Mouse (Mus musculus): ENCODE results near the gene Avl9.
A peak's percentile ranks its signal among the peaks of the same experiment; 100 is the strongest.

Gene Avl9

GRCm38 (mm10) chr6:56714574-56715269 is at the start of gene Avl9:
Gene Avl9, plus strand, starts transcription at chr6:56714899.
- DNase-seq: peak; percentile 100

DNA sequence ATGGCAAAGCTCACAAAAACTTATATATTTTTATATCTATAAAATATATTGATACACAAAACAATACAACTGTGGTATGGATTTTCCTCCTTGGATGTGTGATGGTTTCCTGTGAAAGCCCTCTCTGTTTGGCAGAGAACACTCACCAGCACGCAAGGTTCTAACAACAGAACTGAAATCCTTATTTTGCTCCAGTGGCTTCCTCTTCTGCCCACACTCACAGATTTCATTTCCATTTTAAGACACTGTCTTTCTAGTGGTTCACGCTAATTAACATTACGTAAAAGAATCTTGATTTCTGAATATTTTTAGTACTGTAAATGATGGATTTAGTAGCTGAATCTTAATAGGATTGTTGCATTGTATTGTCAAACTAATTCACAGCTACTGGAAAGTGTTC is 26.5 kb upstream of the Avl9 start:
- DNase-seq: no peak

DNA sequence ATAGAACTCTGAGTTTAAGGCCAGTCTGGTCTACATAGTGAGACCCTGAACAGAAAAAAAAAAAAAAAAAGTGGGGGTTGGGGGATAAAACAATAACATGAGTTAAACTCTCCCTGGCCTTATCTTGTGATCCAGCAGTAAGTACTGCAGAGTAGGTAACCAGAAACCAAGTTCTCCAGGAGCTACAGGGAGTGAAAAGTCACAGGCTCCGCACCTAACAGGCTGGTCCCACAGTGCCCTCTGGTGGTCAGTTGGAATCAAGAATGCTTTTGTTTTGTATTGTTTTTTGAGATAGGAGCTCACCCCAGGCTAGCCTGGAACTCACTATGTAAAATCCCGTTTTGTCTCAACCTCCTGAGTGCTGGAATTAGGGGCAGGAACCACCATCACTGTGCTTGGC is 23.5 kb upstream of the Avl9 start:
- DNase-seq: no peak

DNA sequence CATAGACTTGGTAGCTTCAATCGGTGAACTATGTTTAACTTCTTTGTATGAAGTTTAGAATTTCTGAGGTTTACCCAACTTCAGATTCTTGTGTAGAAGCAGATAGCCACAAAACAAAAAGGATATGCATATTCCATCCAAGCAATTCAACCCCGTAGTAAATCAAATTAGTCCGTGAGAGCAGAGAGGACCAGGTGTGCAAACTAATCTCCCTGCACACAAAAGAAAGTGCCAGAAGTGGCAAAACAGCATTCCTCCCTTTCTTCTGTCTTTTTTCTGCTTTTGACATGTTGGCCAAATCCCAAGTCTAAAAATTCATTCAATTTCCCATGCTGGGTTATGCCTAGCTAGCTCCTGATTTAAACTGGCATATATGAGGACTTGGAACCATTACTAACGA is 22.3 kb upstream of the Avl9 start:
- no peak for DNase-seq

DNA sequence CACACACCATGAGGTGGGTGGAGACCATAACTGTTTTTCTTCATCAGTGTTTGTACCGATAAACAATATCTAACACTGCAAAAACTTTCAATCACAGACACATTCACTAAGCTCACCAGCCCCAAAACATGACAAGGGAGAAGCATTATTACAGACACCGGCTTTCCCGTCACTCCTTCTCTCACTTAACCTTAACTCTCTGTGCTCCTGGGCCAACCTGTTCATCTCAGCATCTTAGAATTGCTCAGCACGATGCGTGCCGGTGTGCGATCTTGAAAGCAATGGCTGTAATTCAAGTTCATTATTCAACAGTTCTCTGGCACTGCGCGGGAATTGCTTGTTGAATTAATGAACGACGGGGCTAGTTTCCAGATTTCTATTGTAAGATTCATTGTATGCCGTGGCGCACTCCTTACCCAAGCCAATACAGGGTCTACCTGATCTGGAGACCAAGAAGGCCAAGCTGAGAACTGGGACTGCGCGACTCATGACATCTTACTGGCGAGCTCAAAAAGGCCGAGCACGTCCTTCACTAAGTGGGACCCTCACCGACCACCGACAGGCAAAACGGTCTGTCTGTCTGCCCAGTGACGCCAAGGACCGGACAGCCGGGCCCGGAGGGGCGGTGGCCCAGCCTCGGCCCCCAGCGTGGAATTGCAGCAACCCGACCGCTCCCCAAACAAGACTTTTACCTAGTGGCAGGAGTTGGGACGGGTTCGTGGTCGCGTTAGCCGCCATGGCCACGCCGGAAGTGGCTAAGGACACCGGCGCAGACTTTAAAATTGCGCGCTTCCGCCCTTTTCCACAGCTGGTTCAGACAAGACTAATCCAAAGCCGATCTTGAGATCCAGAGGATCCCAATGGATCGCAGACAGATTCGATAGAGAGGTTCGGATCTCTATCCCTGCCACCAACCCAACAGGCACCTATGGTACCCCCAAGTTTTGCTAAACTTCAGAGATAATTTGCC is 10.5 kb upstream of the Avl9 start, which contains the start of gene Lsm5:
Gene Lsm5, minus strand, starts transcription at position 780 of the 970 bp plus-strand sequence.
- peak; percentile 98 for DNase-seq

- no peak for DNase-seq
These were observed 519 bp upstream of the Avl9 start for GRCm38 (mm10) chr6:56714186-56714573.

GRCm38 (mm10) chr6:56715270-56715666 is 569 bp downstream of the Avl9 start:
- no peak for DNase-seq

- DNase-seq: no peak
These were observed 4.4 kb downstream of the Avl9 start for GRCm38 (mm10) chr6:56719071-56719470.

GRCm38 (mm10) chr6:56720877-56721276 is 6.2 kb downstream of the Avl9 start:
- DNase-seq: no peak

DNA sequence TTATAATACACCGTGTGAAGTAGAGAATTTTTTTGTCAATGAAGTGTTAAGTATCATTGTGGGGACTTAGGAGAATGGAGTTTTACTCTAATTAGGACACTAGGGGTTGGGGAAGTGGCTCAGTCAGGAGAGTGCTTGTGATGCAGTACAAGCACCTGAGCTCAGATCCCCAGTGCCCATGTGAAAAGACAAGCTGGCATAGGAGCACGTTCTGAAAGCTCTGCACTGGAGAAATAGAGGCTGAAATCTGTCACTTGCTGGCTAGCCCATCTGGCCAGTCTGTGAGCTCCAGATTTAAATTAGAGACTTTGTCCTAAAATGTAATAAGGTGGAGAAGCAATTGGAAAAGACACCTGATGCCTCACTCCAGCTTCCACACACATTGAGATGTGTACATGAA is 17.8 kb downstream of the Avl9 start:
- no peak for DNase-seq

DNA sequence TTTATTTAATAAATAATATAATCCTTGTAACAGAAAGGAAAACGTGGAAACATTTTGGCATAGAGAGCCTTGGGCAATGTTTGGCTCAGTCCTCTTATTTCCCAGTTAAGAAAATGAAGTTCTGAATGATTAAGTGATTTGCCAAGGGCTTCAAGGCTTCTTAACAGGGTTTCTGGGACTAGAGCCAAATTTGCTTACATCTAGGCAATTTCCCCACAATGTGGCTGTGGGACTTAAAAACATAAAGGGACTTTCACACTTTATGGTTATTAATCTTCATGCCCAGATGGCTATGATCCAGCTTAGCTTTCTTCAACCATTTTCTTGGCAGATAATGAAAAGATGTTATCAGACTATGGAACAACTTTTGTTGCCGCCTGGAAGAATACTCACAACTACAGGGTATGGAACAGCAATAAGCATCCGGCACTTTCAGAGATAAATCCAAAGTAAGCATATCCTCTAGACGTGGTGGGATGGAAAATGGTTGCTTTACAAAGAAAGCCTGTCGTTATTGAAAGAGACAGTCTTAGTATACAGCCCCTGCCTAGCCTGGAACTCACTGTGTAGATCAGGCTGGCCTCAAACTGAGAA is 31.3 kb downstream of the Avl9 start:
- DNase-seq: no peak

DNA sequence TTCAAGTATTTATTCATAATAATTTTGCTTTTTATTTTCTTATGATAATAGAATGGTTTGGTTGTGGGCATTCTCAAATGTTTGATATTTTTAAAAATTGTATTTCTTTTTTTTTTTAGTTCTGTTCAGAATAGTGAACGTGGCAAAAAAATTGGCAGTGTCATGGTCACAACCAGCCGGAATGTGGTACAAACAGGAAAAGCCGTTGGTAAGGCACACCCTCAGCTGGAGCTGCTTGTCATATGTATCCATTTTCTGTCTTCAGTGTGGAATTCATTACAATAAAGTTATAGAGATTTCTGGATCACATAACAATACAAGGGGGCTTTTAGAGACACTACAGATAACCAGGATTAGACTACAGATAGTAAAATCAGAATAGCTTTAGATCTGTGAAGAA is 39.0 kb downstream of the Avl9 start:
- no peak for DNase-seq

GRCm38 (mm10) chr6:56756117-56756516 is 41.4 kb downstream of the Avl9 start:
- no peak for DNase-seq

GRCm38 (mm10) chr6:56759324-56759723 is 44.6 kb downstream of the Avl9 start:
- no peak for DNase-seq

GRCm38 (mm10) chr6:56765265-56765664 is 50.6 kb downstream of the Avl9 start:
- DNase-seq: peak; percentile 77

GRCm38 (mm10) chr6:56765696-56766095 is 51.0 kb downstream of the Avl9 start:
- DNase-seq: peak; percentile 55

DNA sequence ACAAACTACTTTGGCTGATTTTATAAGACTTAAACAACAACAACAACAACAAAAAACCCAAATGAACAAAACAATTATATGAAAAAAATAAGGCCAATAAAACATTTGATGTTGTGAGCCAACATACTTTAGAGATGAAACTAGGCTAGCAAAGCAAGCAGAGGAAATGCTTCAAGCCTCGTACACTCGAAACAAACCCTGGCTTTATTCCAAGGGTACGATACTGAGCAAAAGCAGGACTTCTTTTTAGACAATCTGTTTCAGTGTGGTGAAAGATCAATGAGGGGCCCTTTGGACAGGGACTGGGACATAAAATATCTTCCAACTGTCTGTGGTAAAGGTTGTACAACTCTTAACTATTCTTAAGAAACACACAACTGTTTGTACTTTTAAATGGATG is 61.1 kb downstream of the Avl9 start:
- DNase-seq: peak; percentile 50

GRCm38 (mm10) chr6:56779636-56780035 is 64.9 kb downstream of the Avl9 start:
- peak; percentile 64 for DNase-seq

GRCm38 (mm10) chr6:56783561-56784272 is 69.0 kb downstream of the Avl9 start:
- DNase-seq: peak; percentile 13

- no peak for DNase-seq
These were observed 70.4 kb downstream of the Avl9 start for GRCm38 (mm10) chr6:56785068-56785467.

- DNase-seq: peak; percentile 51
These were observed 73.0 kb downstream of the Avl9 start for GRCm38 (mm10) chr6:56787668-56788067.

GRCm38 (mm10) chr6:56789336-56789735 is 74.6 kb downstream of the Avl9 start:
- DNase-seq: peak; percentile 39

DNA sequence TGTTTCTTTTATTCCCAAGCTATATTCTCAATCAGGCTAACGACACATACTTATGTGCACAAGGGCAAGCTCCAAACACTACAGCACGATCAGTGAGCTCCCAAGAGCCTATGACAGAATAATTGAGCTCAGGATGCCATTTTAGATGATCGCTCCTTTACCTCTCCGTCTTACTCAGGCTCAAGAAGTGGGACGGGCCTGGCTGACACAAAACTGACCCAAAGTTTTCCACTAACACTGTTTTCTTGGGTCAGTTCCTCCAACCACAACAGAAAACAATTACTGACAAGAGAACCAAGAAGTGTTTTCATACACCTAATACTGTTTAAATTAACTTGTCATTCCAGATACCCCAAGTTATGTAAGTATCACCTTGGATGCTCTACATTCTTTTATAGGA is 80.1 kb downstream of the Avl9 start:
- peak; percentile 73 for DNase-seq
